Mouse (Mus musculus): Measurements from ENCODE around the gene Tbccd1.

GRCm38 (mm10) chr16:22802786-22803185 lies 54.7 kb downstream of the Tbccd1 start:
- TF ChIP-seq GATA1 (IDR thresholded peaks at IDR 0.05; ENCODE audit: borderline replicate concordance, low read length) = no peak
- TF ChIP-seq CTCF (IDR thresholded peaks at IDR 0.05; ENCODE audit: low read depth, low read length) = no peak
- TF ChIP-seq TAL1 (conservative IDR thresholded peaks at IDR 0.05; ENCODE audit: low read depth, low read length) = no peak

Measured in G1E (cell line).